Mouse (Mus musculus) thymus, postnatal 4 days (tissue): ENCODE measurements around the gene Atp6v1e2.

Source experiments
- DNase-seq: peaks from one replicate; pipeline ENCODE4 v3.0.0; 2021

Gene Atp6v1e2

GRCm38 (mm10) chr17:86947840-86948796 is at the start of gene Atp6v1e2:
Atp6v1e2 (minus strand) TSS chr17:86947897.
- DNase-seq: no peak

GRCm38 (mm10) chr17:86997323-86997722 is 49.6 kb upstream of the Atp6v1e2 start:
- no peak for DNase-seq

- no peak for DNase-seq
These were observed 43.6 kb upstream of the Atp6v1e2 start for GRCm38 (mm10) chr17:86991306-86991705.

- DNase-seq: peak; percentile 57
These were observed 41.0 kb upstream of the Atp6v1e2 start for GRCm38 (mm10) chr17:86988601-86989184.

- peak; percentile 54 for DNase-seq
These were observed 40.5 kb upstream of the Atp6v1e2 start for GRCm38 (mm10) chr17:86988161-86988560.

GRCm38 (mm10) chr17:86986449-86987138 is 38.9 kb upstream of the Atp6v1e2 start:
- no peak for DNase-seq

GRCm38 (mm10) chr17:86982497-86982896 is 34.8 kb upstream of the Atp6v1e2 start:
- no peak for DNase-seq

GRCm38 (mm10) chr17:86981701-86982100 is 34.0 kb upstream of the Atp6v1e2 start:
- DNase-seq: no peak

GRCm38 (mm10) chr17:86981205-86981604 is 33.5 kb upstream of the Atp6v1e2 start:
- no peak for DNase-seq

- DNase-seq: no peak
These were observed 30.8 kb upstream of the Atp6v1e2 start for GRCm38 (mm10) chr17:86978496-86978895.

- peak; percentile 46 for DNase-seq
These were observed 28.7 kb upstream of the Atp6v1e2 start for GRCm38 (mm10) chr17:86976387-86976786.

- no peak for DNase-seq
These were observed 25.4 kb upstream of the Atp6v1e2 start for GRCm38 (mm10) chr17:86973097-86973496.

- DNase-seq: no peak
These were observed 24.2 kb upstream of the Atp6v1e2 start for GRCm38 (mm10) chr17:86971860-86972259.

- DNase-seq: peak; percentile 50
These were observed 23.3 kb upstream of the Atp6v1e2 start for GRCm38 (mm10) chr17:86971036-86971435.

GRCm38 (mm10) chr17:86970026-86970750 is 22.5 kb upstream of the Atp6v1e2 start:
- DNase-seq: peak; percentile 51

GRCm38 (mm10) chr17:86969582-86969981 is 21.9 kb upstream of the Atp6v1e2 start:
- peak; percentile 65 for DNase-seq

GRCm38 (mm10) chr17:86968581-86968980 is 20.9 kb upstream of the Atp6v1e2 start:
- peak; percentile 40 for DNase-seq

GRCm38 (mm10) chr17:86967536-86968525 is 20.1 kb upstream of the Atp6v1e2 start:
- peak; percentile 65 for DNase-seq

- DNase-seq: no peak
These were observed 19.4 kb upstream of the Atp6v1e2 start for GRCm38 (mm10) chr17:86967048-86967447.

GRCm38 (mm10) chr17:86966040-86966439 is 18.3 kb upstream of the Atp6v1e2 start:
- no peak for DNase-seq

- DNase-seq: no peak
These were observed 17.4 kb upstream of the Atp6v1e2 start for GRCm38 (mm10) chr17:86965121-86965520.
